Mouse (Mus musculus): ENCODE measurements around the gene Cracr2a.

Gene Cracr2a

DNA sequence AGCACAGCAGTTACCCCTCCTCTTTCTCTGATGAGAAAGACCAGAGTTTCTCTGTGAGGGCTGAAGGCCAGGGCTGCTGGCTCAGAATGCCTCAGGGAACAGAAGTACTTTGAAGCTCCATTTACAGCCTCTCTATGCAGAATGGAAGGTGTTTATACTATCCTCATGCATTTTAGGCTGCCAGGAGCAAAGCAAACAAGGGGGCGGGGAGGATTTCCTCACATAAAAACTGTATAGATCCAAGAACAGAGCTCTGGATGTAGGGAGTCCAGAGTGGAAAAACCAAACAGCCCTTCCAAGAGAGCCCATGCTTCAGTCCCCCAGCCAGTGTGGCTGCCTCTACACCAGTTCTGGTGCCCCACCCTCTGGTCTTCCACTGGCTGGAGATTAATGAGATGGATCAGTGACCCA is 147.1 kb downstream of the Cracr2a start:
- no peak for DNase-seq

DNA sequence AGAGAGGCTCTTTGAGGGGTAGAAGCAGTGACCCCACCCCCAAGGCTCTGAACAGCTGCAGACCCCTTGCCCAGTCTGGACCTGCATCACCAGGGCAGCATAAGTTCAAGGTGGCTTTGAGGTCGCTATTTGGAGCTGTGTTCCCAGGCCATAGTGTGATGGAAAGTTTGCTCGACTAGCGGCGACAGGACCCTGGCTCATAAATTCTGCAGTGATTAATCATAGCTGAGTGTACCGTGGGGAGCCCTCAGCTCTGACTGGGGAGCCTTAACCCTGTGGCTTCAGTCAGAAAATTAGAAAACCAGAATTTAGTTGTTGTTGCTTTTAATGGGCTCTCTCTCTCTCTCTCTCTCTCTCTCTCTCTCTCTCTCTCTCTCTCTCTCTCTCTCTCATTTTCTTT is 153.8 kb downstream of the Cracr2a start:
- DNase-seq: no peak

DNA sequence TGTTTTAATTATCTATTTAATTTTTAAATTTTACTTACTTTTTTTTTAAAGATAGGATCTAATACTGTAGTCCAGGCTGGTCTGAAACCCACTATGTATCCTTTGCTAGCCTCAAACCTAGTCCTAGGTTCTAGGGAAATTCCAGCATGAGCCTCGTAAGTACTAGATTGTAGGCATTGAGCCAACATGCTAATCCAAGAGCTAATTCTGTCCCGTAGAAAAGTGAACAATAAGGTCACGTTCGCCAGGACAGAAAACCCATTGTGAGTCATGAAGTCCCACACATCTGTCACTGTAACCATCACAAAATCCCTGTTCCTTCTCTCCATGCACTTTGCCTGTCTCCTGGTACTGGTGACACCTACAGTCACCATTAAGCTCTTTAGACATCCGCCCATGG is 154.3 kb downstream of the Cracr2a start:
- no peak for DNase-seq

DNA sequence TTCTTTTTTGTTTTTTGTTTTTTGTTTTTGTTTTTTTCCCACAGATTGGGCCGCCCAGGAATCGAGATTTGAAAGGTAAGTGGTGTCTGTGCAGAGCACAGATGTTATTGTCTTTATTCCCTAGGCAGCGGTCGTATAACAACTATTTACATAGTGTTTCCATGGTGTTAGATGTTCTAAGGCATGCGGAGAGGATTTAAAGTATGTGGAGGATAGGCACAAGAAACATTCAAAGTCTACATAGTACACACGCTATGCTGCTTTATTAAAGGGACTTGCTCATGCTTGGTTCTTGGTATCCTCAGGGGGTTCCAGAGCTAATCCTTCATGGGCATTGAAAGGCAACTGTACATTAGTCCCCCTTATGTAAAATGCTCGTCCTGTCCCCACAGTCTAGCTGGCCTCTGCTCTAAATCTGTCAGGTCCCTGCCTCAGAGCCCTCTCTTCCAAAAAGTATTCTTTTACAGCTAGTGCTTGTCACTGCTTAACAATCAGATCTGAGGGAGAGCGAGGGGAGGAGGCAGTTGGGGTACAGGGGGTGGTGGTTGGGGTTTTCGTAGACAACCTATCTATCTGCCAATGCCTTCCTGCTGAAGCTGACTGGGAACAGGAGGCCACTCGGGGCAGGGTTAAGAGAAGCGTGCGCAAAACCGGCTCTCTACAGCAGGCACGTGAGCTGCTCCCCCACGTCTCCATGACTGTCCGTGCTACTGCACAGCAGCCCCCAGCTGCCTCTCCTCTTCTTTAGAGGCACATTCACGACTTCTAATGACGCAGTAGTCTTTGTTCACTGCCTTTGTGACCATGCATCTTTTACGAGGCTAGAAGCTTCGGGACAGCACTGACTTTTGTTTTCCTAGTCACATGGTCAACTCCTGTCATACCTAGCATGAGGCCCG is 156.3 kb downstream of the Cracr2a start:
- DNase-seq: no peak

DNA sequence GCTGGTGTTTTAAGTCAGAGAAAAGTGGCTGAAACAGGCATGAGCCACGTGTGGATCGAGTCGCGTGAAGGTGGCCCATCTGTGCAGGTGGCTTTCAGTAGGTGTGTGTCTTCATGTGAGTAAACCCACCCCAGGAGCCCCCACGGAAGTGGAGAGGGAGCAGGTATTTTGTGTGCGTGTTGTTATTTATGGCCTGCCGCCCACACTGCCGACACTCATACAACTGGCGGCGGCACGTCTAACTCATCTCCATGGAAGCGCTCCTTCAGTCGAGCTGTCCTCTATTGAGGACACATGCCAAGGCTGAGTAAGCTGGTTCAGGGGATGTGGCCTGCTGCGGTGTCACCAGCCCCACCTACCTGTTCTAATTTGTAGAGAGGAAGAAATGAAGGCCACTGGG is 158.7 kb downstream of the Cracr2a start:
- DNase-seq: no peak

DNA sequence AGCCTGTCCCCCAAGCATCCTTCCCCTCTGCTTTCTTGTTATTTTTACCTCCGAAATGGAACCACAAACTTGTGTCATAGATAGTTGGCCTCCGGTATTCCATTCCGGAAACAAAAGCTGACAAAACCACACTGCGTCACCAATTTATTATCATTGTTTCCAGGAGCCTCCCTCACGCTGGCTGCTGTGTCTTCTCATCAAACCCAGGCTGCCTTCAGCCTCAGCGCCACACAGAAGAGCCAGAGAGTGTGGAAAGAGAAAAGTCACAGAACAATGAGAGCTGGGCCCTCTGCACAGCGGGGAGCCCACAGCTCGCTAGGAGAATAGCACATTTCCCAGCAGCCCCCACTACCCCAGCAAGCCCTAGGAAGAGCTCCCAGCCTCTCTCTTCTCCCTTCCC is 162.0 kb downstream of the Cracr2a start:
- DNase-seq: no peak

Measured in cerebellum, postnatal 10 days (tissue).